Mouse (Mus musculus) hindbrain, embryonic 13.5 days (tissue): ENCODE results near the gene Sos2. TPM values are rescaled to one million over a fixed set of nuclear protein-coding genes. Genes with fewer than 3 reads are reported as not detected.

Experiments
- ATAC-seq: fragments of 200-750 bp; cut with Nextera tagmentation; 2 replicates; pipeline ENCODE4 v1.8.0; 2017; ENCODE audit warnings: moderate TSS enrichment; ENCODE audit not compliant: low FRiP score
- H3K27ac ChIP-seq: fragments of 300-500 bp; sonication (generic); 2 replicates; pipeline ENCODE4 v1.5.1; 2015; ENCODE audit warnings: inconsistent platforms, mild to moderate bottlenecking, moderate library complexity
- H3K27me3 ChIP-seq: fragments of 300-500 bp; sonication (generic); 2 replicates; pipeline ENCODE4 v1.6.1; 2015; ENCODE audit warnings: mild to moderate bottlenecking, inconsistent platforms
- H3K36me3 ChIP-seq: fragments of 300-500 bp; sonication (generic); 2 replicates; pipeline ENCODE4 v1.6.1; 2015; ENCODE audit warnings: mild to moderate bottlenecking, inconsistent platforms
- H3K4me1 ChIP-seq: fragments of 300-500 bp; sonication (generic); replicated peaks from 2 replicates; pipeline ENCODE4 v1.6.1; 2015; ENCODE audit warnings: inconsistent platforms
- H3K4me2 ChIP-seq: fragments of 300-500 bp; sonication (generic); 2 replicates; pipeline ENCODE4 v1.6.1; 2015; ENCODE audit warnings: inconsistent platforms, mild to moderate bottlenecking, moderate library complexity
- H3K4me3 ChIP-seq: fragments of 300-500 bp; sonication (generic); 2 replicates; pipeline ENCODE4 v1.5.1; 2015; ENCODE audit warnings: mild to moderate bottlenecking, inconsistent platforms
- H3K9ac ChIP-seq: fragments of 300-500 bp; sonication (generic); 2 replicates; pipeline ENCODE4 v1.6.1; 2015; ENCODE audit warnings: mild to moderate bottlenecking, inconsistent platforms
- H3K9me3 ChIP-seq: fragments of 300-500 bp; sonication (generic); 2 replicates; pipeline ENCODE4 v1.6.1; 2016; ENCODE audit warnings: inconsistent platforms
- WGBS: fragments of 180-500 bp; shearing (Covaris S2); methylation state at CpG from one replicate; pipeline ENCODE4 v1.1.7; 2015; 5-methylcytosine and 5-hydroxymethylcytosine counted together
- microRNA-seq: library from miRNA; unstranded; fragments of <30 nt; microRNA quantifications from one replicate; pipeline ENCODE4, GENCODE M21; 2016
- polyA plus RNA-seq: library from polyadenylated mRNA; unstranded; fragments of >200 nt; fragmentation: Nextera tagmentation; extraction: Ambion mirVana; gene quantifications from 2 replicates; pipeline ENCODE4 v1.2.1, GENCODE M21; 2015

Gene Sos2
- polyA plus RNA-seq, 1 experiment from 2014 or later = 13.0 TPM

DNA sequence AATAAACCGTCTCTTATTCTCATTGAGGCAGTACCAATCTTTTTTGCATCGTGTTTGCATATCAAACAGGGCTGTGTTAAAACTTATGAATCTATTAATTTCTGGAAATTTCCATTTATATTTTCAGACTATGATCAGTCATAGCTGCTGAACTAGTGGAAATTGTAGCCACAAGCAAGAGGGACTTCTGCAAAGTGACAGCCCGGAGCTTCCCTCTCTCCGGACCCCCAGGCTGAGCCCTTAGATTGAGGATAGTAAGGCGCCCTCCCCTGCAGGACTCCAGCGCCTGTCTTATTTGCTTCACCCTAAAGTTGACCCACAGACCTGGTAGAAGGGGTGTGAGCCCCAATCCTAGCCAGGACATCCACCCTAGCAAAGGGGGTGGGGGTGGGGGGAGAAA, 136.7 kb downstream of the Sos2 start:
- Histone ChIP-seq H3K9ac (no peak overlapping the region), H3K4me3 (no peak overlapping the region), H3K4me2 (no peak overlapping the region), H3K4me1 (0 out of 2 replicates have a peak, but pooled peaks cover 3% of the 10 kb centered on the region), H3K27me3 (no peaks in the 10 kb centered on the region), H3K9me3 (no peaks in the 10 kb centered on the region), H3K27ac (no peak overlapping the region), H3K36me3 (no peaks in the 10 kb centered on the region)
- 88% methylated on average over 6 of the region's 6 CpGs for WGBS
- ATAC-seq = no peak

DNA sequence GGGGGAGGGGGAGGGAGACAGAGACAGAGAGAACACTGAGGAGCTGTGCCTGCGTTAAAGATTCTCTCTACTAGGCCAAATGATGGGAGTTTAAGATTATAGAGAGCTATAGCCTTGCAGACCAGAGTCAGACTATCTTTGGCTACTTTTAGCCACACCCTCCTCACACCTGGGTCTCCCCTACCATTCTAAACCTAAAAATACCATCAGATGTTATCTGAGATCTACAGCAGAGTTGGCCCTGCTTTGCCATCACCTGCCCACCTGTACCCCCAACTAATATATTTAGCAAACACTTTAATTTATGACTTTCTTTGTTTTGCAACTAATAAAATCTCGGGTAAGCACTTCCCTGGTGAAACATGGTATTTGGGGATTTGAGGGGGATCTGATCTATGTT, 137.1 kb downstream of the Sos2 start:
- WGBS = 62% methylated on average over 2 of the region's 2 CpGs
- Histone ChIP-seq H3K4me1 (0 out of 2 replicates have a peak, but pooled peaks cover 3% of the 10 kb centered on the region), H3K27me3 (no peaks in the 10 kb centered on the region), H3K9ac (no peak overlapping the region), H3K4me3 (no peak overlapping the region), H3K27ac (no peak overlapping the region), H3K9me3 (no peaks in the 10 kb centered on the region), H3K4me2 (no peak overlapping the region), H3K36me3 (no peaks in the 10 kb centered on the region)
- no peak for ATAC-seq

DNA sequence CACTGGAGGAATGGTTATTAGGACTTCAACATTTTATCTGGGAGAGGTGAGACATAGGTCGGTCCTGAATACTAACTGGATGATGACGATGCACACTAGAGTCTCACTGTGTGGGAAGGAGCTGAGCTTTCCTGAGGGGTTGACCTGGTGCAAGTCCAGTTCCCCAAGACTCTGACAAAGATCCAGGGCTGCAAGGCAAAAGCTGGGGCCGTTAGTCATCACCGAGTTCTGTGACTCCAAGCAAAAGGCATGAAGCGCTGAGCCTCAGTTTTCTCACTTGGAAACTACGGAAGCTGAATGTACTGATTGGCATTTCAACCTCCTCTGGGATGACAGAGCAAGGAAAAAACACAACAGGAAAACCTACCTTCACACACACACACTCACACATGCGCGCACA, 139.3 kb downstream of the Sos2 start:
- Histone ChIP-seq H3K4me2 (no peak overlapping the region), H3K4me1 (peaks cover 16% of the 10 kb centered on the region), H3K9ac (no peak overlapping the region), H3K27ac (no peak overlapping the region), H3K27me3 (0 out of 2 replicates have a peak, but pooled peaks cover 2% of the 10 kb centered on the region), H3K4me3 (no peak overlapping the region), H3K36me3 (no peaks in the 10 kb centered on the region), H3K9me3 (no peaks in the 10 kb centered on the region)
- no peak for ATAC-seq
- WGBS = 94% methylated on average over 8 of the region's 8 CpGs

DNA sequence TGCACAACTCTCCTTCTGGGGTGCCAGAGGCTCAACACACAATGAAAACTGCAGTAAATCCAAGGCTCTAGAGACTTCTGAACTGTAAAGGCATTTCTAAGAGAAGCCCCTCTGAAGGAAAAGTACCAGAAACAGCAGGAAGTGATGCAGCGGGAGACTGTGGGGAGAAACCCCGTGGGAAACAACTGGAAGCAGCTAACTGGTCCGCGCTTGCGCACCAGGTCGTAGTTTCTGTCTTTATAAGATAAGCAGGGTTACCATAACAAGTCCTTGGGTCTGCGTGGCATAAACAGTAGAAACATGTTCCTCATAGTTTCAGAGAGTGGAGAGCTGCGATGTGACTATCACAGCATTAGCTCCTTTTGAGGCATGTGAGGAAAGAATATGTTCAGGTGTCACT, 140.0 kb downstream of the Sos2 start:
- no peaks in the 10 kb centered on the region for H3K36me3 ChIP-seq
- no peak overlapping the region for H3K4me3 ChIP-seq
- 0 out of 2 replicates have a peak, but pooled peaks cover 2% of the 10 kb centered on the region for H3K27me3 ChIP-seq
- H3K27ac ChIP-seq = no peak overlapping the region
- WGBS = 75% methylated on average over 8 of the region's 8 CpGs
- no peak for ATAC-seq
- no peak overlapping the region for H3K4me2 ChIP-seq
- peaks cover 19% of the 10 kb centered on the region for H3K4me1 ChIP-seq
- no peak overlapping the region for H3K9ac ChIP-seq
- no peaks in the 10 kb centered on the region for H3K9me3 ChIP-seq

DNA sequence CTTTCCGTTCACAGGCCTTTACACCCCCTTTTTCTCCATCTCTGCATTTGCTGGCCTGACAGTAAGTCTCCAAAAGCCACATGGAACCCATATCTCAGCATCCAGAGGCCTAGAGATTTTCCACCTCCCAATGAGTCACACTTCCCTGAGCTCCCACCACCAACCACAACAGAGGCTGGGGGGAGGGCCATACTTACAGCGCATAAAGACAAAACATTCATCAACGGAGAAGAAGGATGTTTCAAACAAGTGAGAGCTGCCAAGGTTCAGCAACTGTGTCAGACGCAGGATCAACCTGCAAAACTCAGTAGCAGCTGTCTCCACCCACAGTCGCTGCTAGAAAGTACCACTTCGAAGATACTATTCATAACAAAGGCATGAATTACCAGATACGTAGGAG, 142.3 kb downstream of the Sos2 start:
- Histone ChIP-seq H3K27me3 (0 out of 2 replicates have a peak, but pooled peaks cover 2% of the 10 kb centered on the region), H3K9ac (no peak overlapping the region), H3K4me3 (no peak overlapping the region), H3K36me3 (no peaks in the 10 kb centered on the region), H3K4me1 (peaks cover 19% of the 10 kb centered on the region), H3K4me2 (no peak overlapping the region), H3K27ac (no peak overlapping the region), H3K9me3 (no peaks in the 10 kb centered on the region)
- 62% methylated on average over 7 of the region's 7 CpGs for WGBS
- no peak for ATAC-seq

DNA sequence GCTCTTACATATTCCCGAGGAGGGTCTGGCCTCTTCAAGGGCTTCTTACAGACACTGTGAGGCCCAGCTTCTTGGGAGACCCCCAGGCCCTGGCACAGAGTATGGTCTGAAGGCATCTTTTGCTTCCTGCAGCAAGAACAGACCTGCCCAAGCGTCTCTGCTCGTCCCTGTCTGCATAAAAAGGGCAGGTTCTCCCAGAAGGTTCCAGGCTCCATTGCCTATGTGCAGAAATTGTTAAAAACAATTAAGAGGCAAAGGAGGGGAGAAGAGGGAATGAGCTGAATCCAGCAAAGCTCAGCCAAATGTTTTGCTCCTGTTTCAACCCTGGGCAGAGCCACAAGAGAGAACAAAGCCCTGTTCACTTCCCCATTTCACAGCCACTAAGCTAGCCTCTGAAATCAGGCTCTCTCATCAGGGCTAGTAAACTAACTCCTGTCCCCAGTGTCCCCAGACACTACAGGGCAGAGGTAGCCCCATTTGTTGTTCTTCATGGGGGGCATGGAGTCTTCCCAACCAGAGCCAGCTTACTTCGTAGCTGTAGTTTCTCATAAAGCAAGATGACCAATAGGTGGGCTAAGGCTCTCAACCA, 143.2 kb downstream of the Sos2 start:
- H3K27me3 ChIP-seq = 0 out of 2 replicates have a peak, but pooled peaks cover 2% of the 10 kb centered on the region
- no peak overlapping the region for H3K4me2 ChIP-seq
- H3K9ac ChIP-seq = no peak overlapping the region
- peak overlapping the region; percentile 68 for H3K27ac ChIP-seq
- WGBS = 70% methylated on average over 4 of the region's 4 CpGs
- H3K4me1 ChIP-seq = peaks cover 19% of the 10 kb centered on the region
- ATAC-seq = no peak
- H3K9me3 ChIP-seq = no peaks in the 10 kb centered on the region
- no peak overlapping the region for H3K4me3 ChIP-seq
- no peaks in the 10 kb centered on the region for H3K36me3 ChIP-seq

DNA sequence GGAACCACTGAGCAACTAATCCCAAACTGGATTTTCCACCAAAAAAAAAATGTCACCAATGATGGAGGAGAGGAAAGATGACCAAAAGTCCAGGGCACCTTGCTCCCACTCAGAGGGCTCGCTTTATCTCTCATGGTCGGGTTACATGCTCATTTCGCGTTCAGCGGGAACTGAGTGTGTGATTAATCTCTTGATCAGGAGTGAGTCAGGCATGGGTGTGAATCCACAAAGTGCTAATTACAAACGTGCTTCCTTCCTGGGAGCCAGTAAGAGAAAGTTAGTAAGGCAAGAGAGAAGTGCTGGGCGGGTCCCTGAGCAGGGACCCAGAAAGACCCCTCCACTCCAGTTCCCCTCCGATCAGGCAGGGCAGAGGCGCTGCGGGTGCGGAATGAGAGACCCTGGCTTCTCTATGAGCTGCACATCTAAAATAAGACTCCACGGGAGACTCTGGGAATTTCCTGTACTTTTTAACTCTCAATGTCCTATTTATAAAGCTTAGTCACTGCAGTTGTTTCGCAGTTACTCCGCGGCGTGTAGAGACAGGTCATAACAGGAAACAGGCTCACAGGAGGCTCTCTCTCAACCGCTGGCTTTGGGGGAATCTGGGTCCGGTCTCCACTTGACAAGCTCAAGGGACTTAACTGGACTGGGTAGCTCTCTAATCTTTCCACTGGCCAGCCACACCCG, 143.8 kb downstream of the Sos2 start:
- Histone ChIP-seq H3K9me3 (no peaks in the 10 kb centered on the region), H3K27ac (peak overlapping the region; percentile 68), H3K4me2 (no peak overlapping the region), H3K4me1 (peaks cover 19% of the 10 kb centered on the region), H3K9ac (no peak overlapping the region), H3K4me3 (no peak overlapping the region), H3K27me3 (0 out of 2 replicates have a peak, but pooled peaks cover 2% of the 10 kb centered on the region), H3K36me3 (no peaks in the 10 kb centered on the region)
- ATAC-seq = no peak
- 65% methylated on average over 19 of the region's 19 CpGs for WGBS

DNA sequence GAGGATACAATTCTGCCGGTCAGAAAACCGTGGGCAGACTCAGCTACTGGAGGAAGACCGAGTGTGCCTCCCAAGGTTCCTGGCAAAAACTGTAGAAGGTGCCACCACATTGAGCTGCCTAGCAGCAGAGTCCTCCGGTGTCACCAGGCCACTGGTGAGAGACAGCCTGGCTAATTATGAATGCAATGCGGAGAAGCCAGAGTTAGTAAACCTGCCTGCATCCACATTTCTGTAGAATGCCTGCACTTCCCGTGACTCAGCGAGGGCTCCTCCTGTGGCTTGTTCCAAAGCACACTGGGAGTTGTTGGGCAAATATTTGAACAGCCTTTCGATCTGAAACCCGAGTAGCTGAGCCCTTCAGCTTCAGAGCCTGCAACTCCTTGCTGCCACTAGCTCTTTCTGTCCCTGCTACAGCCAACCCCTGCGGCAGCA, 144.4 kb downstream of the Sos2 start:
- H3K27ac ChIP-seq = peak overlapping the region; percentile 68
- H3K36me3 ChIP-seq = no peaks in the 10 kb centered on the region
- no peak overlapping the region for H3K9ac ChIP-seq
- 0 out of 2 replicates have a peak, but pooled peaks cover 2% of the 10 kb centered on the region for H3K27me3 ChIP-seq
- 31% methylated on average over 10 of the region's 10 CpGs for WGBS
- no peaks in the 10 kb centered on the region for H3K9me3 ChIP-seq
- no peak overlapping the region for H3K4me3 ChIP-seq
- H3K4me1 ChIP-seq = peaks cover 19% of the 10 kb centered on the region
- ATAC-seq = no peak
- no peak overlapping the region for H3K4me2 ChIP-seq

DNA sequence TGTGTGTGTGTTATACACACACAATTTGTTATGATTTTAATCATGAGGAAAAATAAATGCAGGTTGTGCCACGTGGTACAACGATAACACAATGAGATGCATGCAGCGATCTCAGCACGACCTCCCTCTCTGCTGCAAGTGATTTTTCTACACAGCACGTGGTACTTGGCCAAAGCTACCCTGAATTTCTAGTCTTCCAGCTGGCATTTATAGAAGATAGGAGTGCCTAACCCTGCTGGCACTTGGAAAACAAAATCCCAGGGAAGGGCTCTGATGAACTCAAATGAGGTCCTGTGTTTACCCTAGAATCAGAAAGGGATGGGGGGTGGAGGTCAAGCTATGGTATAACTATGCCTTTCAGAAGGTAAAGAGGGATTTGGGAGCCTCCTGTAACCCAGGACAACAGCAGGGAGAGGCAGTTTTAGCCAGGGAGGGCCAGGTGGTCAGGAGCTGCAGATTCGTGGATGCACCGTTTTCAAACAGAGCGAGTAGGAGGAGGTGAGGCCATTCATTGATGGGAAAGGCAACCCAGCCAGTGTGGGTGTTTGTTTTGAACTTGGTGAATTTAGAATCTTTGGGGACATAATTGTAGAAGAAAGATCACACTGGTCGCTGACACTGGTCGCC, 144.9 kb downstream of the Sos2 start:
- Histone ChIP-seq H3K9me3 (no peaks in the 10 kb centered on the region), H3K27ac (peak overlapping the region; percentile 68; the same call in 1 of the 2 replicates), H3K4me2 (no peak overlapping the region), H3K36me3 (no peaks in the 10 kb centered on the region), H3K4me1 (peaks cover 19% of the 10 kb centered on the region), H3K4me3 (no peak overlapping the region), H3K27me3 (0 out of 2 replicates have a peak, but pooled peaks cover 2% of the 10 kb centered on the region), H3K9ac (no peak overlapping the region)
- WGBS = 62% methylated on average over 10 of the region's 10 CpGs
- ATAC-seq = no peak

Small RNA genes lying within 50 kb of the gene (microRNA-seq; reads per million reads assigned to microRNA genes)
- gene Gm23018 = not detected

Other genes starting within 250 kb of the Sos2 start
- 24.3 and 24.4 TPM in 2 replicates for gene Vcpkmt, start 98.8 kb downstream of the Sos2 start, polyA plus RNA-seq
- gene L2hgdh, start 43.0 kb upstream of the Sos2 start, polyA plus RNA-seq = 11.5 and 11.6 TPM in 2 replicates
- 26.1 and 30.0 TPM in 2 replicates for gene Atp5s, start 43.1 kb upstream of the Sos2 start, polyA plus RNA-seq
- 4.2 and 4.6 TPM in 2 replicates for gene Cdkl1, start 109.4 kb upstream of the Sos2 start, polyA plus RNA-seq
- gene Atl1, start 210.8 kb upstream of the Sos2 start, polyA plus RNA-seq = 126 and 131 TPM in 2 replicates
- 30.7 and 30.9 TPM in 2 replicates for gene Map4k5, start 211.3 kb upstream of the Sos2 start, polyA plus RNA-seq